Mouse (Mus musculus) hindbrain, postnatal 0 days (tissue): Measurements from ENCODE around the gene Inha. TPM values are rescaled to one million over a fixed set of nuclear protein-coding genes. Genes with fewer than 3 reads are reported as not detected.

Experiments used
- ATAC-seq: fragments of 200-750 bp; cut with Nextera tagmentation; 2 replicates; pipeline ENCODE4 v1.8.0; 2017; ENCODE audit warnings: mild to moderate bottlenecking, moderate TSS enrichment, moderate library complexity
- DNase-seq: peaks from one replicate; pipeline ENCODE4 v3.0.0-alpha.2; 2015; ENCODE audit warnings: low spot score
- H3K27ac ChIP-seq: fragments of 300-500 bp; sonication (generic); 2 replicates; pipeline ENCODE4 v1.5.1; 2014; ENCODE audit warnings: mild to moderate bottlenecking
- H3K27me3 ChIP-seq: fragments of 300-500 bp; sonication (generic); 2 replicates; pipeline ENCODE4 v1.6.1; 2014; ENCODE audit warnings: low read length, mixed read lengths; ENCODE audit not compliant: insufficient read depth
- H3K36me3 ChIP-seq: fragments of 300-500 bp; sonication (generic); 2 replicates; pipeline ENCODE4 v1.6.1; 2014; ENCODE audit warnings: low read length, mixed read lengths; ENCODE audit not compliant: insufficient read depth
- H3K4me1 ChIP-seq: fragments of 300-500 bp; sonication (generic); 2 replicates; pipeline ENCODE4 v1.6.1; 2014; ENCODE audit warnings: antibody characterized with exemption, low read length, mixed read lengths; ENCODE audit not compliant: insufficient read depth
- H3K4me2 ChIP-seq: fragments of 300-500 bp; sonication (generic); 2 replicates; pipeline ENCODE4 v1.6.1; 2014; ENCODE audit warnings: low read depth, mild to moderate bottlenecking, low read length, moderate library complexity, mixed read lengths
- H3K4me3 ChIP-seq: fragments of 300-500 bp; sonication (generic); 2 replicates; pipeline ENCODE4 v1.5.1; 2014; ENCODE audit warnings: low read length
- H3K9ac ChIP-seq: fragments of 300-500 bp; sonication (generic); replicated peaks from 2 replicates; pipeline ENCODE4 v1.6.1; 2014; ENCODE audit warnings: mild to moderate bottlenecking, low read length, moderate library complexity, mixed read lengths
- H3K9me3 ChIP-seq: fragments of 300-500 bp; sonication (generic); 2 replicates; pipeline ENCODE4 v1.6.1; 2016; ENCODE audit warnings: low read length, mixed read lengths
- CTCF ChIP-seq: IDR thresholded peaks from 2 replicates; pipeline ENCODE4 v1.5.1; 2016; ENCODE audit warnings: antibody characterized with exemption, control low read depth, low read depth
- WGBS: fragments of 180-500 bp; shearing (Covaris S2); extraction: QIAGEN DNeasy Blood & Tissue Kit; methylation state at CpG from one replicate; pipeline ENCODE4 v1.1.7; 2014; 5-methylcytosine and 5-hydroxymethylcytosine counted together
- polyA plus RNA-seq: library from polyadenylated mRNA; unstranded; fragments of >200 nt; fragmentation: Nextera tagmentation; extraction: Ambion mirVana; gene quantifications from 2 replicates; pipeline ENCODE4 v1.2.1, GENCODE M21; 2015
- total RNA-seq: library from RNA; depleted of rRNA; stranded (reverse); fragments of >200 nt; gene quantifications from 2 replicates; pipeline ENCODE4 v1.2.3, GENCODE M21; 2014

Gene Inha
- total and polyA plus RNA-seq, 2 experiments from 2014 or later, result 20.3 to 28.9 TPM

- Histone ChIP-seq H3K4me1 (peaks cover 9% of the 10 kb centered on the region), H3K4me3 (peak within 1 kb of the TSS; percentile 76), H3K27ac (peak within 1 kb of the TSS; percentile 83), H3K36me3 (no peaks in the 10 kb centered on the region), H3K27me3 (no peaks in the 10 kb centered on the region), H3K9ac (peak within 1 kb of the TSS; percentile 95), H3K4me2 (peak within 1 kb of the TSS; percentile 81), H3K9me3 (no peaks in the 10 kb centered on the region)
- peak; percentile 49 for TF ChIP-seq CTCF
- ATAC-seq (peak; percentile 87), DNase-seq (peak; percentile 77)
- WGBS, result 2% methylated on average over 48 of the region's 64 CpGs
Observed at GRCm38 (mm10) chr1:75545965-75546956, 39.4 kb downstream of the Inha start, which contains the start of gene Slc4a3. Gene Slc4a3, plus strand, starts transcription at chr1:75546266.

GRCm38 (mm10) chr1:75547351-75547750, 40.5 kb downstream of the Inha start:
- WGBS, result 95% methylated on average over 13 of the region's 13 CpGs
- Histone ChIP-seq H3K9me3 (no peaks in the 10 kb centered on the region), H3K36me3 (no peaks in the 10 kb centered on the region; the same call in 1 of the 2 replicates), H3K4me2 (peak overlapping the region; percentile 81), H3K9ac (no peak overlapping the region), H3K4me1 (peaks cover 9% of the 10 kb centered on the region), H3K27ac (no peak overlapping the region; the same call in 1 of the 2 replicates), H3K4me3 (peak overlapping the region; percentile 76; the same call in 1 of the 2 replicates), H3K27me3 (no peaks in the 10 kb centered on the region)
- no peak for TF ChIP-seq CTCF
- no peak for ATAC-seq
- no peak for DNase-seq

- Histone ChIP-seq H3K9ac (no peak overlapping the region), H3K4me3 (no peak overlapping the region), H3K27me3 (no peaks in the 10 kb centered on the region), H3K9me3 (no peaks in the 10 kb centered on the region), H3K4me2 (no peak overlapping the region), H3K27ac (no peak overlapping the region), H3K4me1 (peaks cover 9% of the 10 kb centered on the region), H3K36me3 (peaks cover 3% of the 10 kb centered on the region)
- WGBS, result 88% methylated on average over 3 of the region's 3 CpGs
- no peak for TF ChIP-seq CTCF
- ATAC-seq (no peak), DNase-seq (no peak)
Observed at GRCm38 (mm10) chr1:75548083-75548482, 41.2 kb downstream of the Inha start.

GRCm38 (mm10) chr1:75548871-75549270, 42.0 kb downstream of the Inha start:
- 91% methylated on average over 17 of the region's 17 CpGs for WGBS
- H3K27ac ChIP-seq, result no peak overlapping the region
- ATAC-seq (no peak), DNase-seq (no peak)
- H3K36me3 ChIP-seq, result peaks cover 3% of the 10 kb centered on the region
- no peak overlapping the region for H3K4me2 ChIP-seq
- H3K9me3 ChIP-seq, result no peaks in the 10 kb centered on the region
- no peaks in the 10 kb centered on the region for H3K27me3 ChIP-seq
- no peak overlapping the region for H3K9ac ChIP-seq
- peaks cover 9% of the 10 kb centered on the region for H3K4me1 ChIP-seq
- no peak overlapping the region for H3K4me3 ChIP-seq
- no peak for TF ChIP-seq CTCF

DNA sequence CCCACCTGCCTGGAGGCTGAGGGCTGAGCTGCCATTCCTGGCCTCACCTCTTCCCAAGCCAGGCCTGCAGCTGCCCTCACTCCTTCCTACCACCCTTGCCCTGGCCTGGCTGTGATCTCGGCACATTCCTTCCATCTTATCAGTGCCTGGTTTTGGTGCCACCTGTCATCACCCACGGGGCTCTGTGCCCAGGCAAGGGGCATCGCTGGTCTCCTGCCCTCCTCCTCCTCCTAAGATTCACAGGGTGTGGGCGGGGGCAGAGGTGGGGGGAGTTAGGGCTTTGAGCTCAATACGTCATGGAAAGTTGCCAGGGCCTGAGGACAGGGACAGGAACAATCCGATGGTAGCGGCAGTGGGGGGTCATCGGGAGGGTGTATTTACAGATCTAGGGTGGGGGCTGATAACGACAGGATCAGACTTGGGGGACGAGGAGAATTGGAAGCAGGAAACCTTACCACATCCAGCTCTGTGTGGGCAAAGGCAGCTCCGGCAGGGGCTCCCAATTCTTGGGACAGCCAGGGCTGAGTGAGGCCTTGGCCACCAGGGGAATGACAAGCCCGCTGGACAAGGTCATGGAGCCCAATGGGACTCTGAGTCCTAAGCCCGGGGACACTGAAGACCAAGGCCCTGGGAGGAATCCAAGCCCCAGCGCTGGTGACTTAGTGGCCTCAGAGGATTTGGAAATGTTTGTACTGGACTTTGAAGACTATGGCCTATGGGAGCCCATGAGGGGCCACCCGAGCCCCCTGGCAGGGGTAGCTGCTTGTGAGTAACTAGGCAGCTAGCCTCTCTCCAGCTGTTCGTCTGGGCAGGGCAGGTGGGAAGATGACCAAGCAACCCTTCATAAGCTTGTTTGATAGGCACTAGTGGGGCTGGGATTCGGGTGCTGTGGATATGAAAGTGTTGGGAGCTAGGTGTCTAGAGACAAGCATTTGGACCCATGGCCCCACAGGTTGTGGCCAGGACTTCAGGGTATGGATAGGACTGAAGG, 42.7 kb downstream of the Inha start:
- Histone ChIP-seq H3K27ac (no peak overlapping the region), H3K9me3 (no peaks in the 10 kb centered on the region), H3K27me3 (no peaks in the 10 kb centered on the region), H3K4me2 (no peak overlapping the region), H3K9ac (no peak overlapping the region), H3K4me1 (peaks cover 9% of the 10 kb centered on the region), H3K4me3 (no peak overlapping the region), H3K36me3 (peaks cover 9% of the 10 kb centered on the region)
- WGBS, result 79% methylated on average over 17 of the region's 17 CpGs
- ATAC-seq (no peak), DNase-seq (no peak)
- TF ChIP-seq CTCF, result no peak

GRCm38 (mm10) chr1:75550586-75550985, 43.7 kb downstream of the Inha start:
- Histone ChIP-seq H3K27ac (no peak overlapping the region), H3K4me2 (no peak overlapping the region), H3K36me3 (peaks cover 18% of the 10 kb centered on the region), H3K27me3 (no peaks in the 10 kb centered on the region), H3K9ac (no peak overlapping the region), H3K4me3 (no peak overlapping the region), H3K4me1 (peaks cover 9% of the 10 kb centered on the region), H3K9me3 (no peaks in the 10 kb centered on the region)
- no peak for DNase-seq
- ATAC-seq, result no peak
- no peak for TF ChIP-seq CTCF
- 88% methylated on average over 15 of the region's 15 CpGs for WGBS
